Mouse (Mus musculus) lung, postnatal 25 days (tissue): ENCODE measurements around the gene St6galnac5.
A peak's percentile ranks its signal among the peaks of the same experiment; 100 is the strongest.
"Not testable (repeated sequence)": the region's sequence is repeated elsewhere in the genome, so short reads cannot be mapped to it uniquely, and the experiment has no call there.

Experiments used
- DNase-seq: peaks from one replicate; pipeline ENCODE4 v3.0.0; 2022; ENCODE audit warnings: low spot score

The St6galnac5 gene

GRCm38 (mm10) chr3:152788301-152788953 is 193.6 kb downstream of the St6galnac5 start:
- DNase-seq: not testable (repeated sequence)

- not testable (repeated sequence) for DNase-seq
Observed at GRCm38 (mm10) chr3:152784353-152784752, 197.7 kb downstream of the St6galnac5 start.

GRCm38 (mm10) chr3:152783792-152784191 is 198.3 kb downstream of the St6galnac5 start:
- peak; percentile 50 for DNase-seq

GRCm38 (mm10) chr3:152779819-152780218 is 202.2 kb downstream of the St6galnac5 start:
- no peak for DNase-seq

- no peak for DNase-seq
Observed at GRCm38 (mm10) chr3:152776872-152777540, 205.0 kb downstream of the St6galnac5 start.

- no peak for DNase-seq
Observed at GRCm38 (mm10) chr3:152776363-152776762, 205.7 kb downstream of the St6galnac5 start.

- DNase-seq: no peak
Observed at GRCm38 (mm10) chr3:152770056-152770455, 212.0 kb downstream of the St6galnac5 start.

- no peak for DNase-seq
Observed at GRCm38 (mm10) chr3:152767485-152767884, 214.6 kb downstream of the St6galnac5 start.
